Mouse (Mus musculus) spleen, adult 2 months (tissue): ENCODE measurements around the gene Fut7.

ENCODE experiments used
- CTCF ChIP-seq: fragments of 200-500 bp; IDR thresholded peaks from 2 replicates; pipeline ENCODE4 v1.5.1; 2011; ENCODE audit warnings: mild to moderate bottlenecking, inconsistent platforms; ENCODE audit not compliant: insufficient read depth, insufficient read length, insufficient replicate concordance; ENCODE audit errors: extremely low read depth
- POLR2A ChIP-seq: fragments of 200-500 bp; IDR thresholded peaks from 2 replicates; pipeline ENCODE4 v1.6.1; 2011; ENCODE audit warnings: low read depth, low read length, inconsistent platforms

DNA sequence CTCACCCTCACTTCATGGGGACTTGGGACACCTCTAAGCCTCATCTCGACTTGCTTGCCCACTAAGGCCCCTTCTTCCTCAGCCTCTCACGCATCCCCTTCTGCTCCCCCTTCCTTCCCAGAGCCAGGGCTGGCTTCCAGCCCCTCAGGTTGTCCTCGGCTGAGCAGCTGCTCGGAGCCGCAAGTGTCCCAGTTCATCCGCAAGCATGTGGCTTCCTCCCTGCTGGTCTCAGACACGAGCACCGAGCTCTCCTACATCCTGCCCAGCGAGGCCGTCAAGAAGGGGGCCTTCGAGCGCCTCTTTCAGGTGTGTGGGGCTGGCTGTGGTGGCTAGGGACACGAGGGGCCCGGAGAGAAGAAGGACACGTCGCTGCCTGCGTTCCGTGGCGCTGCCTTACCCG is 18.0 kb downstream of the Fut7 start:
- TF ChIP-seq CTCF = no peak
- no peak for TF ChIP-seq POLR2A
